Mouse (Mus musculus) midbrain, embryonic 15.5 days (tissue): ENCODE data around the gene Ttc6. TPM values are rescaled to one million over a fixed set of nuclear protein-coding genes. Genes with fewer than 3 reads are reported as not detected.
A peak's percentile ranks its signal among the peaks of the same experiment; 100 is the strongest.

Source experiments
- ATAC-seq: fragments of 200-750 bp; cut with Nextera tagmentation; replicated peaks from 2 replicates; pipeline ENCODE4 v1.8.0; 2017; ENCODE audit warnings: moderate TSS enrichment
- H3K27ac ChIP-seq: fragments of 300-500 bp; sonication (generic); 2 replicates; pipeline ENCODE4 v1.5.1; 2015; ENCODE audit warnings: mild to moderate bottlenecking, inconsistent platforms
- H3K27me3 ChIP-seq: fragments of 300-500 bp; sonication (generic); replicated peaks from 2 replicates; pipeline ENCODE4 v1.6.1; 2015; ENCODE audit warnings: inconsistent platforms
- H3K36me3 ChIP-seq: fragments of 300-500 bp; sonication (generic); replicated peaks from 2 replicates; pipeline ENCODE4 v1.6.1; 2015; ENCODE audit warnings: inconsistent platforms
- H3K4me1 ChIP-seq: fragments of 300-500 bp; sonication (generic); 2 replicates; pipeline ENCODE4 v1.6.1; 2015; ENCODE audit warnings: inconsistent platforms
- H3K4me2 ChIP-seq: fragments of 300-500 bp; sonication (generic); 2 replicates; pipeline ENCODE4 v1.6.1; 2015; ENCODE audit warnings: inconsistent platforms, mild to moderate bottlenecking, moderate library complexity
- H3K4me3 ChIP-seq: fragments of 300-500 bp; sonication (generic); 2 replicates; pipeline ENCODE4 v1.5.1; 2015; ENCODE audit warnings: mild to moderate bottlenecking, inconsistent platforms
- H3K9ac ChIP-seq: fragments of 300-500 bp; sonication (generic); 2 replicates; pipeline ENCODE4 v1.6.1; 2015; ENCODE audit warnings: mild to moderate bottlenecking, inconsistent platforms
- H3K9me3 ChIP-seq: fragments of 300-500 bp; sonication (generic); 2 replicates; pipeline ENCODE4 v1.6.1; 2016; ENCODE audit warnings: inconsistent platforms
- WGBS: fragments of 180-500 bp; shearing (Covaris S2); methylation state at CpG from one replicate; pipeline ENCODE4 v1.1.7; 2015; ENCODE audit warnings: mixed read lengths; 5-methylcytosine and 5-hydroxymethylcytosine counted together
- polyA plus RNA-seq: library from polyadenylated mRNA; unstranded; fragments of >200 nt; fragmentation: Nextera tagmentation; extraction: Ambion mirVana; gene quantifications from 2 replicates; pipeline ENCODE4 v1.2.1, GENCODE M21; 2015

Gene Ttc6
- 0.97 and 1.6 TPM in 2 replicates for polyA plus RNA-seq

GRCm38 (mm10) chr12:57563909-57564308 lies at the start of gene Ttc6:
TSS of gene Ttc6 (plus strand) at chr12:57564113.
- 83% methylated on average over 6 of the region's 6 CpGs for WGBS
- no peaks in the 10 kb centered on the region for H3K4me1 ChIP-seq
- no peak within 1 kb of the TSS for H3K9ac ChIP-seq
- H3K4me3 ChIP-seq: no peak within 1 kb of the TSS
- H3K4me2 ChIP-seq: no peak within 1 kb of the TSS
- H3K36me3 ChIP-seq: no peaks in the 10 kb centered on the region
- H3K9me3 ChIP-seq: no peaks in the 10 kb centered on the region
- H3K27me3 ChIP-seq: no peaks in the 10 kb centered on the region
- no peak for ATAC-seq
- no peak within 1 kb of the TSS for H3K27ac ChIP-seq

DNA sequence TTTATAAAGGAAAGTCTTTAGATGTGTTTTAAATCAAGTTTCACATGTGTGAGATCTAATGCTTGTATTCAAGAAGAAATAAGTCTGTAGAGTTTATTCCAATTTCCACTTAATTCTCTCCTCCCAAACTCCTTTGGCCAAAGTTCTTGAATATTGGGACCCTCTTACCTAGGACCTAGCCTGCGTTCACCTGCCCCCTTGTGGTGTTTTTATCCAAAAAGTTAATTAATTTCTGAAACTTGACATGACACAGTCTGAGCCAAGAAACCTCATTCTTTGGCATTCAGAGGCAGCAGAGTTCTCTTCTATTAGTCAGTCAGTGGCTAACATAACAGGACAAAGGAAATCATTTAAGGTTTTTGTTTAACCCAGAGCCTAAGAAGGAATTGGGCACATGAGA lies 49.4 kb upstream of the Ttc6 start:
- no peak overlapping the region for H3K4me3 ChIP-seq
- H3K4me2 ChIP-seq: no peak overlapping the region
- WGBS: 50% methylated on average over 1 of the region's 1 CpGs
- H3K9ac ChIP-seq: no peak overlapping the region
- H3K9me3 ChIP-seq: no peaks in the 10 kb centered on the region
- no peak for ATAC-seq
- no peaks in the 10 kb centered on the region for H3K4me1 ChIP-seq
- H3K27me3 ChIP-seq: peaks cover 5% of the 10 kb centered on the region; the same call in 1 of the 2 replicates
- H3K27ac ChIP-seq: no peak overlapping the region
- no peaks in the 10 kb centered on the region for H3K36me3 ChIP-seq

DNA sequence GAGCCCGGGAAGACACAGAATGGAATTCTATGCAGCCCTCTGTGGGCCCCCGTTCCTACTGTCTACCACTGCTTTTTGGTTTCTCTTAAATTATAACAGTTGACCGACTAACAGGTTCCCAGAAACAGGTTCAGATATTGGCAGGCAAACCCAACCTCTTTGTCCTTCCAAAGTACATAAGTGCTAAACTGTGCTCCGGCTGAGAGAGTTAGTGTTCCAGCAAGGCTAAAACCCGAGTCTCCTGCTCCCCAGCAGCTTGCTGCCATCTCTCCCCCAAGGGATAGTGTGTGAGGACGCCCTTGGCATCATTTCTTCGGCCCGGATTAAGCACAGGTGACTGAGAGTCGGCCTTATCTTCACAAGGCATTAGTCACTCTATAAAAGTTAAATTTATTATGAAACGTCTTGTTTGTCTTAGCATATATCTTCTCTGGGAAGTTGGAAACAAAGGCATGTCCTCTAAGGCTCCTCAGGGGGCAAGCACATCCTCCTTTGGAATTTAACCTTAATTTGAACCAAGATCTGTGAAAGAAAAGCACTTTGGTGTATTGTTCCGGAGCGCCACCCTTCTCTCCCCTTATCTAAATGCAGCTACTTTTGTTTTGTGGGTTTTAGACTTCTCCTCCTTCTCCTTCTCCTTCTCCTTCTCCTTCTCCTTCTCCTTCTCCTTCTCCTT lies 48.1 kb upstream of the Ttc6 start:
- Histone ChIP-seq H3K27me3 (peaks cover 5% of the 10 kb centered on the region; the same call in 1 of the 2 replicates), H3K9me3 (no peaks in the 10 kb centered on the region), H3K27ac (no peak overlapping the region), H3K4me1 (no peaks in the 10 kb centered on the region), H3K4me3 (no peak overlapping the region), H3K36me3 (no peaks in the 10 kb centered on the region), H3K9ac (no peak overlapping the region), H3K4me2 (no peak overlapping the region)
- no peak for ATAC-seq
- 46% methylated on average over 12 of the region's 12 CpGs for WGBS

DNA sequence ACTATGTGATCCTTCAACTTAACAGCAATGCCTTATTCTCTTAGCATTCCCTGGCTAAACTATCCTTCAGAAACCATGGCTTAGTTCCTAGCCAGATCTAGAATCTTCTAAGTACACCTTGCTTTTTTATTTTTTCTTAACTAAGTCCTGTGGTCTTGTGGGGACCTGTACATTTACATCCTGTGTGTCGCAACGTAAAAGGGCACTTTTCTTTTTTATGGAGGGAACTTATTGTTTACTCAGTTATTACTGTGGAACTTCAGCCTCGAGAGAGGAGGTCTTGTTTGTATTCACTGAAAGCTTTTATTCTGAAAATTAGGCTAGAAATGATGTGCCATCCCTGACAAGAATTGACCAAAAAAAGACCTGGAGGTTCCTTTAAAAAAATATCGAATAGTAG lies 35.6 kb upstream of the Ttc6 start:
- Histone ChIP-seq H3K4me1 (peaks cover 5% of the 10 kb centered on the region), H3K36me3 (no peaks in the 10 kb centered on the region), H3K9ac (no peak overlapping the region), H3K27me3 (peaks cover 61% of the 10 kb centered on the region), H3K4me2 (no peak overlapping the region), H3K4me3 (no peak overlapping the region), H3K9me3 (no peaks in the 10 kb centered on the region), H3K27ac (no peak overlapping the region)
- no peak for ATAC-seq
- 89% methylated on average over 4 of the region's 4 CpGs for WGBS

- no peaks in the 10 kb centered on the region for H3K9me3 ChIP-seq
- 3% methylated on average over 9 of the region's 9 CpGs for WGBS
- H3K9ac ChIP-seq: no peak overlapping the region
- no peak overlapping the region for H3K4me2 ChIP-seq
- H3K27me3 ChIP-seq: peaks cover 79% of the 10 kb centered on the region
- no peak overlapping the region for H3K4me3 ChIP-seq
- peak; percentile 79 for ATAC-seq
- H3K27ac ChIP-seq: no peak overlapping the region
- H3K4me1 ChIP-seq: peaks cover 12% of the 10 kb centered on the region
- no peaks in the 10 kb centered on the region for H3K36me3 ChIP-seq
Measured at GRCm38 (mm10) chr12:57530474-57530873, 33.4 kb upstream of the Ttc6 start.

- peaks cover 19% of the 10 kb centered on the region for H3K4me1 ChIP-seq
- peak overlapping the region; percentile 21; the same call in 1 of the 2 replicates for H3K4me2 ChIP-seq
- H3K36me3 ChIP-seq: no peaks in the 10 kb centered on the region
- no peak overlapping the region for H3K27ac ChIP-seq
- peaks cover 83% of the 10 kb centered on the region for H3K27me3 ChIP-seq
- H3K9me3 ChIP-seq: no peaks in the 10 kb centered on the region
- H3K9ac ChIP-seq: no peak overlapping the region
- no peak; the same call in 1 of the 2 replicates for ATAC-seq
- no peak overlapping the region for H3K4me3 ChIP-seq
- 4% methylated on average over 6 of the region's 6 CpGs for WGBS
Measured at GRCm38 (mm10) chr12:57534517-57534878, 29.4 kb upstream of the Ttc6 start.

DNA sequence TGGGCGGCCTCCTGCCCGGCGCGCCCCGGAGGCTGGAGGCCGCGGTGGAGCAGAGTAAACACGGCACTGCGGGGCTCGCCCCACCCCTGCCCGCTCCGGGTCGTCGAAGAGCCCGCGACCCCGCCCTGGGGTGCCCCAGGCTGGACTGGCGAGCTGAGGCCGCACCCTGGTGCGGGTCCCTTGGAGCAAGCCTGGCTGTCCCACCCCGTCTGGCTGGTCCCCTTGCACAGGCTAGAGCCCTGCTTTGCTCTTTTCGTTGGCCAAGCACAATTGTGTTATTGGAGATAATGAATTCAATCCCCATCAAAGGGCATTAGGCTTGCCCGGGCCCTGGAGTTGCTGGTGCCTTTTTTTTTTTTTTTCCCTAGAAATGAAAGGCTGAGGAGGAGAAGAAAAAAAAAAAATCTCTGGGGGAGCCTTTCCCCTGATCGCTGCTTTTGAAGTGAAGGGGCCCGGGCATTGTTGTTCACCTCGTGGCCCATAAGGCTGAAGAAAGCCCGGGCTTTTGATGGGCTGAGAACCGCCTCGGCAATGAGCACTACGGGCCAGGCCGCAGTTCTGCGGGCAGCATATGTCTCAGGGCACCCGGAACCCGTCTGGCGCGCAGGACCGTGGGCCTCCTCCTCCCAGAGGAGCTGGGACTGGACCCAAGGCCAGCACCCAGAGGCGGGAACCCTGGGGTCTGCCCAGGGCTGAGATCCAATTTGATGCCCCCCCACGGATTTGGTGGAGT lies 28.9 kb upstream of the Ttc6 start:
- WGBS: under 1% methylated on average over 36 of the region's 39 CpGs
- Histone ChIP-seq H3K9ac (no peak overlapping the region), H3K27me3 (peaks cover 84% of the 10 kb centered on the region), H3K4me2 (peak overlapping the region; percentile 21; the same call in 1 of the 2 replicates), H3K4me3 (no peak overlapping the region), H3K27ac (no peak overlapping the region), H3K4me1 (peaks cover 19% of the 10 kb centered on the region), H3K36me3 (no peaks in the 10 kb centered on the region), H3K9me3 (no peaks in the 10 kb centered on the region)
- peak; percentile 81 for ATAC-seq

- no peak overlapping the region for H3K4me3 ChIP-seq
- no peak overlapping the region for H3K27ac ChIP-seq
- no peak overlapping the region for H3K4me2 ChIP-seq
- no peak overlapping the region for H3K9ac ChIP-seq
- no peaks in the 10 kb centered on the region for H3K36me3 ChIP-seq
- peaks cover 82% of the 10 kb centered on the region for H3K27me3 ChIP-seq
- WGBS: 4% methylated on average over 25 of the region's 25 CpGs
- peaks cover 14% of the 10 kb centered on the region for H3K4me1 ChIP-seq
- ATAC-seq: 0 out of 2 replicates have a peak, but pooled peaks have one; percentile 29
- H3K9me3 ChIP-seq: no peaks in the 10 kb centered on the region
Measured at GRCm38 (mm10) chr12:57536056-57536908, 27.6 kb upstream of the Ttc6 start.

DNA sequence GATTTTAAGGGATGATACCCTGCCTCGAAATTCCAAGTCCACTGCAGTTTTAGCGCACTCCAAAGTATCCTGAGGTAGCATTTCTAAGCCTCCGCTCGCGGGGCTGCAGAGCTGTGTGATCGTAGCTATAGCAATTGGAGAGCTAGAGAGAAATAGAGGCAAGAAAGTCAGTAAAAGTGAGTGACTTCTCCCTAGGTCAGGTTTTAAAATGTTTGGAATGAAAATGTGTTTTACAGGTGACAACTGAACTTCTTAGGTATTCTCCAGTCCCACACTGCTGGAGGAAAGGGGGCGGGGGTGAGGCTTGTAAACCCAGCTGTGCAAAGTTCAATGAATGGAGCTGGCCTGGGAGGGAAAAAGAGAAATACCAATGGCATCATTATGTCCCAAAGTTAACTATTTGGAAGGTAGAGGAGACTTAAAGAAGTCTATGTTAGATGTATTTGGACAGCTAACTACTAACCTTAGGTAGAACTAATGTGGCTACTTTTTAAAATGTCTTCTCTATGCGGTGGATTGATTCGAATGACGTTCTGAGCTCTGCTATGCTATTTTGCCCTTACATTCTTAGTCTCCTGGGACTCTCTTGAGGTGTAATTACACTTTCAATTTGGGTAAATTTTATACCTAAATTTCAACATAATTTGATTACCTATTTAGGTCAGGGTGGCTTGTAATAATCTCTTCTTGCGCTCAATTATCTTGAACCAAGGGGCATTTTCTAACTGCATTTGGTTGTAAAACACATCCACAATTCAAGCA lies 26.8 kb upstream of the Ttc6 start:
- Histone ChIP-seq H3K27ac (no peak overlapping the region), H3K27me3 (peaks cover 81% of the 10 kb centered on the region), H3K9ac (no peak overlapping the region), H3K9me3 (no peaks in the 10 kb centered on the region), H3K36me3 (no peaks in the 10 kb centered on the region), H3K4me3 (no peak overlapping the region), H3K4me1 (peaks cover 14% of the 10 kb centered on the region), H3K4me2 (no peak overlapping the region)
- no peak for ATAC-seq
- WGBS: 7% methylated on average over 11 of the region's 11 CpGs

DNA sequence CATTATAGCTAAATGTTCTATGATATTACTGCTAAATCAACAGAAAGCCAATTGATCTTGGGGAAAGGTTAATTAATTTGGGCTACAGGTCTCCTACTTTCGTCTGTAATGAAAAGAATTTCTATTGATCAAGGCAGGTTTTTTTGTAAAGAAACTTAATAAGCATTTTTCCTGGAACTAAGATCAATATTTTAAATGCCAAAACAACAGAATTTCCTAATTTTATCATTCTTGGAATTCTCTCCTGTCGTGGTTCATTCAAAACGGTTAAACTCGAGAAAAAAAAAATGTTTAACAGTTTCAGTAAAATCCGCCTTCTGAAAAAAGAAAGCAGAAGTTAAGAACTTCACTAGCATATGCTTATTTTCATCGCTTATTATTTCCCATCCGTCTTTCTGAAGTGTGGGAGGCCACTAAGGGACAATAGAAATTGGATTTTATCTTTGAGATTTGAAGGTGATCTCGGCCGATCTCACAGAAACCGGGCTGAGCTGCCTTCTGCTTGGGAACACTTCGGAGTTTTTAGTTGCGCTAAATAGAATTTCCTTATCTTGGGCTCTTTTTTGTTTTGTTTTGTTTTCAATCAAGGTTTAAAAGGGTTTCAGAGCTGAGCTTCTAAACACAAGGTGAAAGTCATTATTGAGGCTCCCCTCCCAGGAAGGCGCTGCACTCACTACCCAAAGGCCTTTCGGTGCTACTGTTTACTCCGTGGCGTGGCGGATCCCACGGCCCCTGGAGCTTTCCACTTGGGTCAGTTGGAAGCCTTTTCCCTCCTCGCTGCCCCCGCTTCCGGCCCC lies 25.9 kb upstream of the Ttc6 start:
- H3K4me3 ChIP-seq: no peak overlapping the region
- H3K9ac ChIP-seq: no peak overlapping the region
- peak overlapping the region; percentile 41 for H3K4me2 ChIP-seq
- no peak for ATAC-seq
- WGBS: 2% methylated on average over 21 of the region's 21 CpGs
- H3K9me3 ChIP-seq: no peaks in the 10 kb centered on the region
- H3K36me3 ChIP-seq: no peaks in the 10 kb centered on the region
- H3K4me1 ChIP-seq: peaks cover 18% of the 10 kb centered on the region
- peaks cover 81% of the 10 kb centered on the region for H3K27me3 ChIP-seq
- H3K27ac ChIP-seq: no peak overlapping the region
